8 mouse cellular contexts compared by ENCODE assay signal in genomic region chr11:62601732-62602618, GRCm38 (mm10). TPM values are rescaled to one million over a fixed set of nuclear protein-coding genes. Genes with fewer than 3 reads are reported as not detected.
DNase-seq lines count a peak whose midpoint lies in the region; ATAC-seq and TF ChIP-seq lines count a peak whose summit lies in the region.

No protein-coding gene starts in this region.

- peak; percentile 45 for DNase-seq in cerebellum, adult 11-12 months
- no peak for DNase-seq in cerebellum, adult 9-10 months
- no peak for DNase-seq in thymus, adult 2 months
- no peak for DNase-seq in thymus, adult 18-20 months
- DNase-seq in urinary bladder, adult 18-20 months (ENCODE audit: low spot score in 2 of 2), result no peak
- DNase-seq in ovary, postnatal 10 days (ENCODE audit: low spot score), result no peak
- DNase-seq in retina, postnatal 1 day, result no peak

- no peaks in the 10 kb centered on the region for H3K27me3 ChIP-seq in thymus, adult 2 months (ENCODE audit: control insufficient read depth, insufficient read depth, low read length)
- no peaks in the 10 kb centered on the region for H3K27me3 ChIP-seq in limb, embryonic 13.5 days

- TF ChIP-seq POLR2A in thymus, adult 2 months (IDR thresholded peaks at IDR 0.05; ENCODE audit: control insufficient read depth, extremely low read depth, insufficient read depth, low read length, poor library complexity), result no peak

- no peak overlapping the region for H3K27ac ChIP-seq in thymus, adult 2 months (ENCODE audit: control insufficient read depth, insufficient read depth, low read length)
- peak overlapping the region; percentile 90 for H3K27ac ChIP-seq in limb, embryonic 13.5 days

- peaks cover 34% of the 10 kb centered on the region for H3K36me3 ChIP-seq in thymus, adult 2 months (ENCODE audit: control insufficient read depth, insufficient read depth, low read length)
- peaks cover 31% of the 10 kb centered on the region for H3K36me3 ChIP-seq in limb, embryonic 13.5 days

- TF ChIP-seq CTCF in thymus, adult 2 months (IDR thresholded peaks at IDR 0.05; ENCODE audit: borderline replicate concordance, control insufficient read depth, extremely low read depth, insufficient read depth, low read length, poor library complexity), result no peak

- peak overlapping the region; percentile 99 for H3K9ac ChIP-seq in limb, embryonic 13.5 days

- 17% methylated on average over 17 of the region's 17 CpGs for WGBS in thymus, adult 2 months
- 10% methylated on average over 17 of the region's 17 CpGs for WGBS in limb, embryonic 13.5 days

- peaks cover 13% of the 10 kb centered on the region for H3K4me1 ChIP-seq in thymus, adult 2 months (replicated peaks; ENCODE audit: control insufficient read depth, insufficient read depth, low read length)
- H3K4me1 ChIP-seq in limb, embryonic 13.5 days, result peaks cover 31% of the 10 kb centered on the region

- peak overlapping the region; percentile 18 for H3K4me3 ChIP-seq in thymus, adult 2 months (ENCODE audit: control insufficient read depth, insufficient read depth, low read length)
- H3K4me3 ChIP-seq in limb, embryonic 13.5 days, result peak overlapping the region; percentile 90

- no peak; the same call in 1 of the 2 replicates for ATAC-seq in limb, embryonic 13.5 days (ENCODE audit: low FRiP score, low read depth)

- no peaks in the 10 kb centered on the region for H3K9me3 ChIP-seq in limb, embryonic 13.5 days

- H3K4me2 ChIP-seq in limb, embryonic 13.5 days (replicated peaks), result peak overlapping the region; percentile 65

RNA-seq across cellular contexts. Expression of gene Trpv2, which starts 27.7 kb away (rescaled TPM):
- polyA plus RNA-seq in thymus, adult 2 months (2012; rRNA removed), result 95.4 and 96.0 TPM in 2 replicates
- polyA plus RNA-seq in limb, embryonic 13.5 days (2015; fragmentation: Nextera tagmentation; extraction: Ambion mirVana), result 1.4 and 2.4 TPM in 2 replicates

RNA-seq across cellular contexts. Expression of gene Lrrc75a, which starts 46.3 kb away (rescaled TPM):
- polyA plus RNA-seq in thymus, adult 2 months (2012; rRNA removed), result 6.0 and 6.9 TPM in 2 replicates
- polyA plus RNA-seq in limb, embryonic 13.5 days (2015; fragmentation: Nextera tagmentation; extraction: Ambion mirVana), result 14.9 and 15.5 TPM in 2 replicates

RNA-seq across cellular contexts. Expression of gene Mmgt2, which starts 46.5 kb away (rescaled TPM):
- 43.0 and 47.5 TPM in 2 replicates for polyA plus RNA-seq in thymus, adult 2 months (2012; rRNA removed)
- 68.2 and 69.4 TPM in 2 replicates for polyA plus RNA-seq in limb, embryonic 13.5 days (2015; fragmentation: Nextera tagmentation; extraction: Ambion mirVana)

RNA-seq across cellular contexts. Expression of gene Ubb, which starts 51.0 kb away (rescaled TPM):
- polyA plus RNA-seq in thymus, adult 2 months (2012; rRNA removed), result 2,301 and 2,384 TPM in 2 replicates
- 3,843 and 3,876 TPM in 2 replicates for polyA plus RNA-seq in limb, embryonic 13.5 days (2015; fragmentation: Nextera tagmentation; extraction: Ambion mirVana)

Comparison
In these comparisons a context has a peak if more than half of its experiments do, and no peak if none do; other contexts are left out.
1. RNA of gene Trpv2, which starts 27.7 kb away (polyA plus RNA-seq): 95.4 to 96.0 TPM in thymus, adult 2 months; 1.4 to 2.4 TPM in limb, embryonic 13.5 days; every median in the first group is over 10 times any median in the second.